In genomic region chr10:18360175-18360574, GRCm38 (mm10) we compare ENCODE assay signal across 10 mouse cellular contexts. TPM values are rescaled to one million over a fixed set of nuclear protein-coding genes. Genes with fewer than 3 reads are reported as not detected.
DNase-seq lines count a peak whose midpoint lies in the region; ATAC-seq lines count a peak whose summit lies in the region.
"Had no signal": no experiment of that assay in that cellular context is flagged by ENCODE, and none has a peak within 500 bp of the region (broad histone marks: within the 10 kb centered on the region; RNA-seq: fewer than 3 reads in every experiment).

No protein-coding gene starts in this region.

- peak; percentile 22 to 39 for DNase-seq in cerebellum, postnatal 10 days
- no peak for DNase-seq in cerebellum, postnatal 14 days
- DNase-seq in layer of hippocampus, adult 11-12 months (ENCODE audit: low spot score), result peak; percentile 17
- no peak for DNase-seq in layer of hippocampus, postnatal 25 days (ENCODE audit: extremely low spot score in 1 of 2, low spot score in 1 of 2)
- peak; percentile 23 to 50 for DNase-seq in frontal cortex, adult 2 months (ENCODE audit: extremely low spot score in 1 of 2, low spot score in 1 of 2)
- peak; percentile 26 to 64 for DNase-seq in left cerebral cortex, postnatal 25 days (ENCODE audit: low spot score in 2 of 2)
- DNase-seq in lung, postnatal 4 days, result no peak
- DNase-seq: adrenal gland, adult 8-10 months; liver had no signal

- intact Hi-C loops in left cerebral cortex, postnatal 25 days (cut with DNase I), result no loop called here

- no peak for ATAC-seq in monocyte, adult 5-6 weeks (replicated peaks; ENCODE audit: insufficient number of reproducible peaks, low FRiP score, low TSS enrichment, poor library complexity, severe bottlenecking)

RNA-seq across cellular contexts. Expression of gene Nhsl1, which starts 41.4 kb away (rescaled TPM):
- total RNA-seq in layer of hippocampus, postnatal 25 days (2021), result 10 to 100 TPM; 48.9 to 49.6 TPM
- 13.0 and 13.5 TPM in 2 replicates for polyA plus RNA-seq in frontal cortex, adult 2 months (2012; rRNA removed)
- 10 to 100 TPM; 28.3 to 28.8 TPM for total RNA-seq in left cerebral cortex, postnatal 25 days (2021)
- total RNA-seq in monocyte, adult 5-6 weeks (2017), result 0.29 to 0.85 TPM (median 0.68 TPM) in 3 replicates

Comparison
In these comparisons a context has a peak if more than half of its experiments do, and no peak if none do; other contexts are left out.
1. DNase-seq: peak in cerebellum, postnatal 10 days (2 of 2), layer of hippocampus, adult 11-12 months (single experiment), frontal cortex, adult 2 months (2 of 2) and left cerebral cortex, postnatal 25 days (2 of 2); none in cerebellum, postnatal 14 days (0 of 2), layer of hippocampus, postnatal 25 days (0 of 2) and lung, postnatal 4 days (0 of 2).
2. RNA of gene Nhsl1, which starts 41.4 kb away (total RNA-seq): 48.9 to 49.6 TPM in layer of hippocampus, postnatal 25 days and 28.3 to 28.8 TPM in left cerebral cortex, postnatal 25 days; 0.29 to 0.85 TPM in monocyte, adult 5-6 weeks; every median in the first group is over 10 times any median in the second.